Mouse (Mus musculus) ES-Bruce4 (cell line): ENCODE measurements around the gene St6galnac3.

Source experiments
- CTCF ChIP-seq: IDR thresholded peaks from one replicate; pipeline ENCODE4 v1.8.1; 2011; ENCODE audit warnings: low read depth, low read length
- POLR2A ChIP-seq: IDR thresholded peaks from one replicate; pipeline ENCODE4 v1.8.1; 2011; ENCODE audit warnings: low read length; ENCODE audit not compliant: insufficient read depth

DNA sequence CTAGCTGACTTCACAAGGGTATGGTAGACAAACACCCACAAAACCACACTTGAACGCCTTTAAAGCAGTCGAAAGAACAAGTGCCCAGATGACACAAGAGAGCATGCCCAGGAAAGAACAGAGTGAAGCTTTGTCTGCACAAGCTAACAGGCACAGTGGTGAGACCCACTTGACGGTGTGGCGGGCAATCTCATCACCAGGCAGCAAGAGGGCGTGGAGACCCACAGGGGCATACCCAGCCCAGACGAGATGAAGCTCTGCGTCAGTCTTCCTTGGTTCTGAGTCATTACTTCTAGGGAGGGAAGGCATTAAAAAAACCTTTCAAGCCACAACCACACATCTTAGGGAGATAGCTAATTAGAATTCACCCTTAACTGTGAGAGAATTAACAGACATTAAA lies 79.2 kb downstream of the St6galnac3 start:
- no peak for TF ChIP-seq POLR2A
- TF ChIP-seq CTCF, result no peak
